ENCODE assay signal across 8 mouse cellular contexts in genomic region chr9:55941356-55941755, GRCm38 (mm10).
"Had no signal": no experiment of that assay in that cellular context is flagged by ENCODE, and none has a peak within 500 bp of the region (broad histone marks: within the 10 kb centered on the region; RNA-seq: fewer than 3 reads in every experiment).

No protein-coding gene starts in this region.

- DNase-seq: kidney, postnatal 14 days; lung, embryonic 14.5 days; lung, postnatal 10 days; lung, postnatal 4 days; midbrain, embryonic 14.5 days; spleen, adult 18-20 months; thymus, postnatal 36 days had no signal

- ATAC-seq: liver, embryonic 12.5 days had no signal
